Mouse (Mus musculus): Measurements from ENCODE around the gene Lbh. TPM values are rescaled to one million over a fixed set of nuclear protein-coding genes. Genes with fewer than 3 reads are reported as not detected.

Lbh gene
- polyA plus RNA-seq, 1 experiment = 0.10 TPM

GRCm38 (mm10) chr17:72907777-72908176 lies 10.3 kb upstream of the Lbh start:
- TF ChIP-seq TAL1 (IDR thresholded peaks at IDR 0.05; ENCODE audit: low read length) (no peak), GATA1 (IDR thresholded peaks at IDR 0.05; ENCODE audit: low read length) (no peak)
- H3K4me3 ChIP-seq (replicated peaks) = no peak overlapping the region
- H3K9me3 ChIP-seq (ENCODE audit: control insufficient read depth, low read length) = no peaks in the 10 kb centered on the region

GRCm38 (mm10) chr17:72908561-72908960 lies 9.5 kb upstream of the Lbh start:
- no peak overlapping the region for H3K4me3 ChIP-seq (replicated peaks)
- TF ChIP-seq TAL1 (IDR thresholded peaks at IDR 0.05; ENCODE audit: low read length) (no peak), GATA1 (IDR thresholded peaks at IDR 0.05; ENCODE audit: low read length) (no peak)
- no peaks in the 10 kb centered on the region for H3K36me3 ChIP-seq (ENCODE audit: control insufficient read depth)
- no peaks in the 10 kb centered on the region for H3K9me3 ChIP-seq (ENCODE audit: control insufficient read depth, low read length)
- no peaks in the 10 kb centered on the region for H3K4me1 ChIP-seq (ENCODE audit: control insufficient read depth)
- H3K27me3 ChIP-seq (ENCODE audit: control insufficient read depth) = no peaks in the 10 kb centered on the region

More at GRCm38 (mm10) chr17:72907777-72908176, 10.3 kb upstream of the Lbh start:
- Histone ChIP-seq H3K4me1 (ENCODE audit: control insufficient read depth) (no peaks in the 10 kb centered on the region), H3K27me3 (ENCODE audit: control insufficient read depth) (no peaks in the 10 kb centered on the region), H3K36me3 (ENCODE audit: control insufficient read depth) (no peaks in the 10 kb centered on the region)

- H3K36me3 ChIP-seq (ENCODE audit: control insufficient read depth) = no peaks in the 10 kb centered on the region
- no peaks in the 10 kb centered on the region for H3K27me3 ChIP-seq (ENCODE audit: control insufficient read depth)
- H3K4me3 ChIP-seq (replicated peaks) = no peak overlapping the region
- H3K4me1 ChIP-seq (ENCODE audit: control insufficient read depth) = no peaks in the 10 kb centered on the region
- TF ChIP-seq TAL1 (IDR thresholded peaks at IDR 0.05; ENCODE audit: low read length) = no peak
- no peak for TF ChIP-seq GATA1 (IDR thresholded peaks at IDR 0.05; ENCODE audit: low read length)
- no peaks in the 10 kb centered on the region for H3K9me3 ChIP-seq (ENCODE audit: control insufficient read depth, low read length)
These were observed 8.8 kb upstream of the Lbh start for GRCm38 (mm10) chr17:72909061-72909852.

GRCm38 (mm10) chr17:72911283-72911682 lies 6.8 kb upstream of the Lbh start:
- peaks cover 7% of the 10 kb centered on the region for H3K27me3 ChIP-seq (ENCODE audit: control insufficient read depth)
- no peak overlapping the region for H3K4me3 ChIP-seq (replicated peaks)
- H3K36me3 ChIP-seq (ENCODE audit: control insufficient read depth) = no peaks in the 10 kb centered on the region
- H3K9me3 ChIP-seq (ENCODE audit: control insufficient read depth, low read length) = no peaks in the 10 kb centered on the region
- H3K4me1 ChIP-seq (ENCODE audit: control insufficient read depth) = no peaks in the 10 kb centered on the region
- no peak for TF ChIP-seq TAL1 (IDR thresholded peaks at IDR 0.05; ENCODE audit: low read length)
- no peak for TF ChIP-seq GATA1 (IDR thresholded peaks at IDR 0.05; ENCODE audit: low read length)

GRCm38 (mm10) chr17:72911751-72912150 lies 6.4 kb upstream of the Lbh start:
- TF ChIP-seq GATA1 (IDR thresholded peaks at IDR 0.05; ENCODE audit: low read length) (no peak), TAL1 (IDR thresholded peaks at IDR 0.05; ENCODE audit: low read length) (no peak)
- H3K36me3 ChIP-seq (ENCODE audit: control insufficient read depth) = no peaks in the 10 kb centered on the region
- H3K27me3 ChIP-seq (ENCODE audit: control insufficient read depth) = peaks cover 11% of the 10 kb centered on the region
- H3K9me3 ChIP-seq (ENCODE audit: control insufficient read depth, low read length) = no peaks in the 10 kb centered on the region
- no peaks in the 10 kb centered on the region for H3K4me1 ChIP-seq (ENCODE audit: control insufficient read depth)
- H3K4me3 ChIP-seq (replicated peaks) = no peak overlapping the region

- Histone ChIP-seq H3K4me1 (ENCODE audit: control insufficient read depth) (peaks cover 11% of the 10 kb centered on the region), H3K27me3 (ENCODE audit: control insufficient read depth) (peaks cover 35% of the 10 kb centered on the region), H3K4me3 (replicated peaks) (no peak overlapping the region), H3K36me3 (ENCODE audit: control insufficient read depth) (no peaks in the 10 kb centered on the region), H3K9me3 (ENCODE audit: control insufficient read depth, low read length) (no peaks in the 10 kb centered on the region)
- TF ChIP-seq TAL1 (IDR thresholded peaks at IDR 0.05; ENCODE audit: low read length) (no peak), GATA1 (IDR thresholded peaks at IDR 0.05; ENCODE audit: low read length) (no peak)
These were observed 4.0 kb upstream of the Lbh start for GRCm38 (mm10) chr17:72914082-72914481.

GRCm38 (mm10) chr17:72917241-72918030 lies 669 bp upstream of the Lbh start:
- TF ChIP-seq GATA1 (IDR thresholded peaks at IDR 0.05; ENCODE audit: low read length) = no peak
- no peak for TF ChIP-seq TAL1 (IDR thresholded peaks at IDR 0.05; ENCODE audit: low read length)
- Histone ChIP-seq H3K4me1 (ENCODE audit: control insufficient read depth) (peaks cover 12% of the 10 kb centered on the region), H3K9me3 (ENCODE audit: control insufficient read depth, low read length) (no peaks in the 10 kb centered on the region), H3K4me3 (replicated peaks) (peak overlapping the region; percentile 48), H3K27me3 (ENCODE audit: control insufficient read depth) (peaks cover 45% of the 10 kb centered on the region), H3K36me3 (ENCODE audit: control insufficient read depth) (no peaks in the 10 kb centered on the region)

- H3K9me3 ChIP-seq (ENCODE audit: control insufficient read depth, low read length) = no peaks in the 10 kb centered on the region
- H3K4me3 ChIP-seq (replicated peaks) = peak overlapping the region; percentile 48
- no peak for TF ChIP-seq GATA1 (IDR thresholded peaks at IDR 0.05; ENCODE audit: low read length)
- TF ChIP-seq TAL1 (IDR thresholded peaks at IDR 0.05; ENCODE audit: low read length) = no peak
- peaks cover 45% of the 10 kb centered on the region for H3K27me3 ChIP-seq (ENCODE audit: control insufficient read depth)
- no peaks in the 10 kb centered on the region for H3K36me3 ChIP-seq (ENCODE audit: control insufficient read depth)
- H3K4me1 ChIP-seq (ENCODE audit: control insufficient read depth) = peaks cover 12% of the 10 kb centered on the region
These were observed 751 bp downstream of the Lbh start for GRCm38 (mm10) chr17:72918571-72919541.

Measured in erythroblast, embryonic 14.5 days (primary cell).